Mouse (Mus musculus) kidney, embryonic 14.5 days (tissue): ENCODE measurements around the gene Fthl17a. TPM values are rescaled to one million over a fixed set of nuclear protein-coding genes. Genes with fewer than 3 reads are reported as not detected.

Source experiments
- ATAC-seq: fragments of 200-750 bp; cut with Nextera tagmentation; 2 replicates; pipeline ENCODE4 v1.8.0; 2017; ENCODE audit warnings: moderate number of reproducible peaks, mild to moderate bottlenecking, moderate TSS enrichment, moderate library complexity; ENCODE audit not compliant: low FRiP score, low TSS enrichment
- H3K27ac ChIP-seq: fragments of 300-500 bp; sonication (generic); 2 replicates; pipeline ENCODE4 v1.5.1; 2014; ENCODE audit warnings: low read depth, mild to moderate bottlenecking, low read length, moderate library complexity, mixed read lengths
- H3K27me3 ChIP-seq: fragments of 300-500 bp; sonication (generic); 2 replicates; pipeline ENCODE4 v1.6.1; 2014; ENCODE audit warnings: mild to moderate bottlenecking, low read length; ENCODE audit not compliant: control insufficient read depth, insufficient read depth
- H3K36me3 ChIP-seq: fragments of 300-500 bp; sonication (generic); 2 replicates; pipeline ENCODE4 v1.6.1; 2014; ENCODE audit warnings: low read length, mixed read lengths; ENCODE audit not compliant: control insufficient read depth, insufficient read depth
- H3K4me1 ChIP-seq: fragments of 300-500 bp; sonication (generic); 2 replicates; pipeline ENCODE4 v1.6.1; 2014; ENCODE audit warnings: low read length, mixed read lengths; ENCODE audit not compliant: control insufficient read depth, insufficient read depth
- H3K4me2 ChIP-seq: fragments of 300-500 bp; sonication (generic); replicated peaks from 2 replicates; pipeline ENCODE4 v1.6.1; 2014; ENCODE audit warnings: low read depth, mild to moderate bottlenecking, low read length
- H3K4me3 ChIP-seq: fragments of 300-500 bp; sonication (generic); 2 replicates; pipeline ENCODE4 v1.5.1; 2014; ENCODE audit warnings: mild to moderate bottlenecking, low read length
- H3K9ac ChIP-seq: fragments of 300-500 bp; sonication (generic); 2 replicates; pipeline ENCODE4 v1.6.1; 2014; ENCODE audit warnings: low read depth, mild to moderate bottlenecking, low read length, moderate library complexity
- H3K9me3 ChIP-seq: fragments of 300-500 bp; sonication (generic); 2 replicates; pipeline ENCODE4 v1.6.1; 2016; ENCODE audit warnings: low read length; ENCODE audit not compliant: control insufficient read depth
- WGBS: fragments of 180-500 bp; shearing (Covaris S2); extraction: QIAGEN DNeasy Blood & Tissue Kit; methylation state at CpG from one replicate; pipeline ENCODE4 v1.1.7; 2014; 5-methylcytosine and 5-hydroxymethylcytosine counted together
- polyA plus RNA-seq: library from polyadenylated mRNA; unstranded; fragments of >200 nt; fragmentation: Nextera tagmentation; extraction: Ambion mirVana; gene quantifications from 2 replicates; pipeline ENCODE4 v1.2.1, GENCODE M21; 2014

Gene Fthl17a
- polyA plus RNA-seq, 1 experiment from 2014 or later, result not detected

GRCm38 (mm10) chrX:85319193-85319592 is 69.7 kb downstream of the Fthl17a start:
- H3K27me3 ChIP-seq, result no peaks in the 10 kb centered on the region
- H3K4me2 ChIP-seq, result no peak overlapping the region
- H3K9ac ChIP-seq, result no peak overlapping the region
- H3K4me3 ChIP-seq, result no peak overlapping the region
- H3K36me3 ChIP-seq, result no peaks in the 10 kb centered on the region
- H3K9me3 ChIP-seq, result no peaks in the 10 kb centered on the region
- no peak overlapping the region for H3K27ac ChIP-seq
- WGBS, result 36% methylated on average over 1 of the region's 1 CpGs
- H3K4me1 ChIP-seq, result no peaks in the 10 kb centered on the region
- no peak for ATAC-seq
